9 mouse cellular contexts compared by ENCODE assay signal in genomic region chrX:151049661-151050215, GRCm38 (mm10). TPM values are rescaled to one million over a fixed set of nuclear protein-coding genes. Genes with fewer than 3 reads are reported as not detected.
A peak's percentile ranks its signal among the peaks of the same experiment; 100 is the strongest.
DNase-seq lines count a peak whose midpoint lies in the region; ATAC-seq and TF ChIP-seq lines count a peak whose summit lies in the region.
"Had no signal": no experiment of that assay in that cellular context is flagged by ENCODE, and none has a peak within 500 bp of the region (broad histone marks: within the 10 kb centered on the region; RNA-seq: fewer than 3 reads in every experiment).

No protein-coding gene starts in this region.

- no peak for DNase-seq in heart, adult 9 months (ENCODE audit: low spot score in 2 of 2)
- DNase-seq in forebrain, embryonic 11.5 days (ENCODE audit: low spot score) = no peak
- DNase-seq in thymus, postnatal 4 days = no peak
- DNase-seq in frontal cortex, adult 2 months (ENCODE audit: extremely low spot score in 1 of 2, low spot score in 1 of 2) = no peak
- DNase-seq in adrenal gland, adult 8-10 months = no peak
- DNase-seq: cerebellum, postnatal 36 days had no signal

- peaks cover 27% of the 10 kb centered on the region for H3K4me1 ChIP-seq in heart, embryonic 15.5 days (replicated peaks)
- H3K4me1 ChIP-seq in ES-Bruce4 (ENCODE audit: control insufficient read depth, insufficient read depth, low read length) = peaks cover 4% of the 10 kb centered on the region
- no peaks in the 10 kb centered on the region; the same call in 1 of the 2 replicates for H3K4me1 ChIP-seq in forebrain, embryonic 11.5 days (replicated peaks; ENCODE audit: control insufficient read depth, insufficient read depth, low read length)
- H3K4me1 ChIP-seq in limb, embryonic 15.5 days = peaks cover 27% of the 10 kb centered on the region

- no peak overlapping the region for H3K27ac ChIP-seq in heart, embryonic 15.5 days
- H3K27ac ChIP-seq in ES-Bruce4 (ENCODE audit: insufficient read depth, low read length) = peak overlapping the region; percentile 97
- H3K27ac ChIP-seq in forebrain, embryonic 11.5 days (ENCODE audit: low read depth, low read length) = no peak overlapping the region
- no peak overlapping the region for H3K27ac ChIP-seq in limb, embryonic 15.5 days

- H3K4me3 ChIP-seq in heart, embryonic 15.5 days = no peak overlapping the region
- peak overlapping the region; percentile 56 for H3K4me3 ChIP-seq in ES-Bruce4 (ENCODE audit: low read depth, low read length)
- no peak overlapping the region for H3K4me3 ChIP-seq in forebrain, embryonic 11.5 days (ENCODE audit: low read depth, low read length)
- H3K4me3 ChIP-seq in limb, embryonic 15.5 days = no peak overlapping the region

- no peak for TF ChIP-seq POLR2A in ES-Bruce4 (IDR thresholded peaks at IDR 0.05; ENCODE audit: insufficient read depth, low read length)

- TF ChIP-seq EP300 in ES-Bruce4 (IDR thresholded peaks at IDR 0.05; ENCODE audit: insufficient read depth, low read depth, low read length) = no peak

- 60% methylated on average over 8 of the region's 8 CpGs for WGBS in heart, embryonic 15.5 days
- WGBS in forebrain, embryonic 11.5 days = 48% methylated on average over 8 of the region's 8 CpGs
- WGBS in limb, embryonic 15.5 days = 56% methylated on average over 8 of the region's 8 CpGs

- no peaks in the 10 kb centered on the region for H3K27me3 ChIP-seq in heart, embryonic 15.5 days
- no peaks in the 10 kb centered on the region for H3K27me3 ChIP-seq in ES-Bruce4 (ENCODE audit: control insufficient read depth, insufficient read depth, low read length, poor library complexity, severe bottlenecking)
- no peaks in the 10 kb centered on the region; the same call in 1 of the 2 replicates for H3K27me3 ChIP-seq in forebrain, embryonic 11.5 days (ENCODE audit: control insufficient read depth, insufficient read depth, low read length)
- H3K27me3 ChIP-seq in limb, embryonic 15.5 days = peaks cover 3% of the 10 kb centered on the region; the same call in 1 of the 2 replicates

- H3K36me3 ChIP-seq in heart, embryonic 15.5 days = no peaks in the 10 kb centered on the region
- H3K36me3 ChIP-seq in ES-Bruce4 (ENCODE audit: control insufficient read depth, insufficient read depth, low read length, poor library complexity, severe bottlenecking) = peaks cover 19% of the 10 kb centered on the region
- H3K36me3 ChIP-seq in forebrain, embryonic 11.5 days (ENCODE audit: control insufficient read depth, insufficient read depth, low read length) = no peaks in the 10 kb centered on the region
- no peaks in the 10 kb centered on the region for H3K36me3 ChIP-seq in limb, embryonic 15.5 days

- no peak overlapping the region for H3K9ac ChIP-seq in heart, embryonic 15.5 days
- H3K9ac ChIP-seq in ES-Bruce4 (ENCODE audit: low read depth, poor library complexity, severe bottlenecking) = peak overlapping the region; percentile 89
- no peak overlapping the region for H3K9ac ChIP-seq in forebrain, embryonic 11.5 days (ENCODE audit: low read length)
- H3K9ac ChIP-seq in limb, embryonic 15.5 days = no peak overlapping the region

- H3K9me3 ChIP-seq in heart, embryonic 15.5 days (replicated peaks) = no peaks in the 10 kb centered on the region
- no peaks in the 10 kb centered on the region for H3K9me3 ChIP-seq in ES-Bruce4 (replicated peaks; ENCODE audit: control insufficient read depth, insufficient read depth, low read length, poor library complexity, severe bottlenecking)
- no peaks in the 10 kb centered on the region for H3K9me3 ChIP-seq in forebrain, embryonic 11.5 days (ENCODE audit: control insufficient read depth, low read length)
- no peaks in the 10 kb centered on the region; the same call in 1 of the 2 replicates for H3K9me3 ChIP-seq in limb, embryonic 15.5 days

- ATAC-seq in heart, embryonic 15.5 days (replicated peaks; ENCODE audit: insufficient number of reproducible peaks, insufficient read depth, low FRiP score, low read depth) = no peak
- no peak for ATAC-seq in forebrain, embryonic 11.5 days (replicated peaks; ENCODE audit: low FRiP score)
- no peak for ATAC-seq in limb, embryonic 15.5 days (ENCODE audit: insufficient number of reproducible peaks, low FRiP score, low TSS enrichment, low read depth)

- peak overlapping the region; percentile 63; the same call in 1 of the 2 replicates for H3K4me2 ChIP-seq in heart, embryonic 15.5 days
- H3K4me2 ChIP-seq in forebrain, embryonic 11.5 days (ENCODE audit: low read depth, low read length, severe bottlenecking) = peak overlapping the region; percentile 26; the same call in 1 of the 2 replicates
- H3K4me2 ChIP-seq in limb, embryonic 15.5 days = peak overlapping the region; percentile 49

- TF ChIP-seq CTCF in ES-Bruce4 (IDR thresholded peaks at IDR 0.05; ENCODE audit: low read depth, low read length) = no peak

RNA-seq across cellular contexts. Expression of gene Fgd1, which starts 3.8 kb away (rescaled TPM):
- 6.2 and 9.0 TPM in 2 replicates for polyA plus RNA-seq in heart, embryonic 15.5 days (2015; fragmentation: Nextera tagmentation; extraction: Ambion mirVana)
- 89.9 and 92.5 TPM in 2 replicates for polyA plus RNA-seq in ES-Bruce4 (2011; ENCODE audit: insufficient read depth, insufficient read length, low read depth, missing spikeins)
- polyA plus RNA-seq in forebrain, embryonic 11.5 days (2014; fragmentation: Nextera tagmentation; extraction: Ambion mirVana) = 11.7 and 12.5 TPM in 2 replicates
- polyA plus RNA-seq in limb, embryonic 15.5 days (2015; fragmentation: Nextera tagmentation; extraction: Ambion mirVana) = 10.0 and 11.5 TPM in 2 replicates
- 16.5 and 18.4 TPM in 2 replicates for polyA plus RNA-seq in frontal cortex, adult 2 months (2012; rRNA removed)
- total RNA-seq in adrenal gland, adult 8-10 months (2022) = 10 to 100 TPM; 17.1 to 25.9 (median 24.3) TPM

RNA-seq across cellular contexts. Expression of gene Gnl3l, which starts 32.6 kb away (rescaled TPM):
- 18.9 and 21.7 TPM in 2 replicates for polyA plus RNA-seq in heart, embryonic 15.5 days (2015; fragmentation: Nextera tagmentation; extraction: Ambion mirVana)
- 146 and 153 TPM in 2 replicates for polyA plus RNA-seq in ES-Bruce4 (2011; ENCODE audit: insufficient read depth, insufficient read length, low read depth, missing spikeins)
- polyA plus RNA-seq in forebrain, embryonic 11.5 days (2014; fragmentation: Nextera tagmentation; extraction: Ambion mirVana) = 46.8 and 48.0 TPM in 2 replicates
- 24.3 and 25.8 TPM in 2 replicates for polyA plus RNA-seq in limb, embryonic 15.5 days (2015; fragmentation: Nextera tagmentation; extraction: Ambion mirVana)
- 83.7 and 99.0 TPM in 2 replicates for polyA plus RNA-seq in frontal cortex, adult 2 months (2012; rRNA removed)
- total RNA-seq in adrenal gland, adult 8-10 months (2022) = 10 to 100 TPM; 79.3 to 90.8 (median 85.5) TPM

RNA-seq across cellular contexts. Expression of gene Tsr2, which starts 46.6 kb away (rescaled TPM):
- 16.0 and 18.5 TPM in 2 replicates for polyA plus RNA-seq in heart, embryonic 15.5 days (2015; fragmentation: Nextera tagmentation; extraction: Ambion mirVana)
- 29.3 and 33.5 TPM in 2 replicates for polyA plus RNA-seq in ES-Bruce4 (2011; ENCODE audit: insufficient read depth, insufficient read length, low read depth, missing spikeins)
- polyA plus RNA-seq in forebrain, embryonic 11.5 days (2014; fragmentation: Nextera tagmentation; extraction: Ambion mirVana) = 50.5 and 53.6 TPM in 2 replicates
- polyA plus RNA-seq in limb, embryonic 15.5 days (2015; fragmentation: Nextera tagmentation; extraction: Ambion mirVana) = 34.4 and 35.8 TPM in 2 replicates
- polyA plus RNA-seq in frontal cortex, adult 2 months (2012; rRNA removed) = 59.3 and 66.9 TPM in 2 replicates
- 10 to 100 TPM; 50.4 to 58.4 (median 54.8) TPM for total RNA-seq in adrenal gland, adult 8-10 months (2022)
